Mouse (Mus musculus) embryonic facial prominence, embryonic 15.5 days (tissue): ENCODE results near the gene Lrfn1. TPM values are rescaled to one million over a fixed set of nuclear protein-coding genes. Genes with fewer than 3 reads are reported as not detected.
"Not testable (repeated sequence)": the region's sequence is repeated elsewhere in the genome, so short reads cannot be mapped to it uniquely, and the experiment has no call there.

ENCODE experiments used
- ATAC-seq: fragments of 200-750 bp; cut with Nextera tagmentation; 2 replicates; pipeline ENCODE4 v1.8.0; 2017; ENCODE audit warnings: low read depth, moderate TSS enrichment; ENCODE audit not compliant: insufficient number of reproducible peaks, low FRiP score, low TSS enrichment
- H3K27ac ChIP-seq: fragments of 300-500 bp; sonication (generic); replicated peaks from 2 replicates; pipeline ENCODE4 v1.5.1; 2015; ENCODE audit warnings: mild to moderate bottlenecking, inconsistent platforms
- H3K27me3 ChIP-seq: fragments of 300-500 bp; sonication (generic); 2 replicates; pipeline ENCODE4 v1.6.1; 2015; ENCODE audit warnings: inconsistent platforms
- H3K36me3 ChIP-seq: fragments of 300-500 bp; sonication (generic); 2 replicates; pipeline ENCODE4 v1.6.1; 2015; ENCODE audit warnings: mild to moderate bottlenecking, inconsistent platforms
- H3K4me1 ChIP-seq: fragments of 300-500 bp; sonication (generic); 2 replicates; pipeline ENCODE4 v1.6.1; 2015; ENCODE audit warnings: inconsistent platforms
- H3K4me2 ChIP-seq: fragments of 300-500 bp; sonication (generic); replicated peaks from 2 replicates; pipeline ENCODE4 v1.6.1; 2015; ENCODE audit warnings: mild to moderate bottlenecking, inconsistent platforms
- H3K4me3 ChIP-seq: fragments of 300-500 bp; sonication (generic); replicated peaks from 2 replicates; pipeline ENCODE4 v1.5.1; 2015; ENCODE audit warnings: mild to moderate bottlenecking, inconsistent platforms
- H3K9ac ChIP-seq: fragments of 300-500 bp; sonication (generic); 2 replicates; pipeline ENCODE4 v1.6.1; 2015; ENCODE audit warnings: inconsistent platforms
- H3K9me3 ChIP-seq: fragments of 300-500 bp; sonication (generic); replicated peaks from 2 replicates; pipeline ENCODE4 v1.6.1; 2016; ENCODE audit warnings: inconsistent platforms
- WGBS: fragments of 180-500 bp; shearing (Covaris S2); methylation state at CpG from one replicate; pipeline ENCODE4 v1.1.7; 2015; 5-methylcytosine and 5-hydroxymethylcytosine counted together
- polyA plus RNA-seq: library from polyadenylated mRNA; unstranded; fragments of >200 nt; fragmentation: Nextera tagmentation; extraction: Ambion mirVana; gene quantifications from 2 replicates; pipeline ENCODE4 v1.2.1, GENCODE M21; 2015

Gene Lrfn1
- polyA plus RNA-seq, 1 experiment from 2014 or later = 4.8 TPM

- H3K4me2 ChIP-seq = no peak overlapping the region
- no peak for ATAC-seq
- no peak overlapping the region for H3K27ac ChIP-seq
- H3K4me3 ChIP-seq = no peak overlapping the region
- H3K27me3 ChIP-seq = no peaks in the 10 kb centered on the region
- no peak overlapping the region for H3K9ac ChIP-seq
- no peaks in the 10 kb centered on the region for H3K36me3 ChIP-seq
- 78% methylated on average over 11 of the region's 11 CpGs for WGBS
- no peaks in the 10 kb centered on the region for H3K9me3 ChIP-seq
- peaks cover 2% of the 10 kb centered on the region for H3K4me1 ChIP-seq
These were observed 31.1 kb downstream of the Lrfn1 start for GRCm38 (mm10) chr7:28482854-28483253.

GRCm38 (mm10) chr7:28484192-28484591 is 32.4 kb downstream of the Lrfn1 start:
- peaks cover 7% of the 10 kb centered on the region for H3K4me1 ChIP-seq
- no peaks in the 10 kb centered on the region for H3K9me3 ChIP-seq
- H3K36me3 ChIP-seq = no peaks in the 10 kb centered on the region
- no peak overlapping the region for H3K4me2 ChIP-seq
- no peak overlapping the region for H3K4me3 ChIP-seq
- WGBS = 15% methylated on average over 4 of the region's 4 CpGs
- no peak overlapping the region for H3K9ac ChIP-seq
- H3K27ac ChIP-seq = no peak overlapping the region
- ATAC-seq = no peak
- H3K27me3 ChIP-seq = no peaks in the 10 kb centered on the region

- Histone ChIP-seq H3K36me3 (no peaks in the 10 kb centered on the region), H3K4me3 (peak overlapping the region; percentile 26), H3K27me3 (no peaks in the 10 kb centered on the region), H3K4me1 (peaks cover 13% of the 10 kb centered on the region), H3K9ac (no peak overlapping the region), H3K4me2 (peak overlapping the region; percentile 48), H3K27ac (no peak overlapping the region), H3K9me3 (no peaks in the 10 kb centered on the region)
- 0 out of 2 replicates have a peak, but pooled peaks have one; percentile 24 for ATAC-seq
- 3% methylated on average over 16 of the region's 16 CpGs for WGBS
These were observed 36.3 kb downstream of the Lrfn1 start for GRCm38 (mm10) chr7:28488030-28488491.

- WGBS = 5% methylated on average over 10 of the region's 10 CpGs
- Histone ChIP-seq H3K27me3 (no peaks in the 10 kb centered on the region), H3K4me2 (no peak overlapping the region)
These were observed 38.6 kb downstream of the Lrfn1 start for GRCm38 (mm10) chr7:28490410-28490809.

GRCm38 (mm10) chr7:28490903-28491302 is 39.1 kb downstream of the Lrfn1 start:
- Histone ChIP-seq H3K27ac (no peak overlapping the region), H3K4me2 (no peak overlapping the region), H3K9ac (no peak overlapping the region), H3K9me3 (no peaks in the 10 kb centered on the region), H3K4me3 (no peak overlapping the region), H3K36me3 (no peaks in the 10 kb centered on the region), H3K4me1 (peaks cover 13% of the 10 kb centered on the region), H3K27me3 (no peaks in the 10 kb centered on the region)
- 41% methylated on average over 14 of the region's 14 CpGs for WGBS
- no peak for ATAC-seq

More at GRCm38 (mm10) chr7:28490410-28490809, 38.6 kb downstream of the Lrfn1 start:
- H3K9me3 ChIP-seq = no peaks in the 10 kb centered on the region
- no peaks in the 10 kb centered on the region for H3K36me3 ChIP-seq
- no peak overlapping the region for H3K27ac ChIP-seq
- no peak; the same call in 1 of the 2 replicates for ATAC-seq
- no peak overlapping the region for H3K4me3 ChIP-seq
- H3K9ac ChIP-seq = no peak overlapping the region
- peaks cover 13% of the 10 kb centered on the region for H3K4me1 ChIP-seq

GRCm38 (mm10) chr7:28492310-28492709 is 40.5 kb downstream of the Lrfn1 start:
- ATAC-seq = no peak
- no peaks in the 10 kb centered on the region for H3K9me3 ChIP-seq
- WGBS = 73% methylated on average over 8 of the region's 8 CpGs

GRCm38 (mm10) chr7:28495426-28495825 is 43.6 kb downstream of the Lrfn1 start:
- no peak overlapping the region for H3K4me2 ChIP-seq
- ATAC-seq = no peak
- 0 out of 2 replicates have a peak, but pooled peaks cover 5% of the 10 kb centered on the region for H3K4me1 ChIP-seq
- H3K9me3 ChIP-seq = no peaks in the 10 kb centered on the region
- no peak overlapping the region for H3K9ac ChIP-seq
- no peaks in the 10 kb centered on the region for H3K27me3 ChIP-seq
- WGBS = 82% methylated on average over 11 of the region's 11 CpGs
- H3K4me3 ChIP-seq = no peak overlapping the region
- no peaks in the 10 kb centered on the region for H3K36me3 ChIP-seq
- no peak overlapping the region for H3K27ac ChIP-seq

More at GRCm38 (mm10) chr7:28492310-28492709, 40.5 kb downstream of the Lrfn1 start:
- Histone ChIP-seq H3K36me3 (no peaks in the 10 kb centered on the region), H3K4me1 (peaks cover 13% of the 10 kb centered on the region), H3K4me2 (no peak overlapping the region), H3K9ac (no peak overlapping the region), H3K27ac (no peak overlapping the region), H3K27me3 (no peaks in the 10 kb centered on the region), H3K4me3 (no peak overlapping the region)

- under 1% methylated on average over 5 of the region's 5 CpGs for WGBS
- H3K9me3 ChIP-seq = 0 out of 2 replicates have a peak, but pooled peaks cover 5% of the 10 kb centered on the region
- ATAC-seq = no peak
These were observed 53.8 kb downstream of the Lrfn1 start for GRCm38 (mm10) chr7:28505585-28505984.

GRCm38 (mm10) chr7:28509121-28509520 is 57.3 kb downstream of the Lrfn1 start:
- H3K9me3 ChIP-seq, ATAC-seq, H3K27me3 ChIP-seq, H3K4me2 ChIP-seq, H3K4me1 ChIP-seq, H3K4me3 ChIP-seq, H3K36me3 ChIP-seq, H3K27ac ChIP-seq, H3K9ac ChIP-seq: not testable (repeated sequence)
- WGBS = 68% methylated on average over 2 of the region's 2 CpGs

More at GRCm38 (mm10) chr7:28505585-28505984, 53.8 kb downstream of the Lrfn1 start:
- Histone ChIP-seq H3K4me2 (no peak overlapping the region), H3K9ac (no peak overlapping the region), H3K4me3 (no peak overlapping the region), H3K4me1 (no peaks in the 10 kb centered on the region), H3K27me3 (no peaks in the 10 kb centered on the region), H3K36me3 (no peaks in the 10 kb centered on the region), H3K27ac (no peak overlapping the region)

- not testable (repeated sequence) for H3K4me2 ChIP-seq, H3K9me3 ChIP-seq, H3K27ac ChIP-seq, H3K36me3 ChIP-seq, H3K27me3 ChIP-seq, H3K4me3 ChIP-seq, H3K4me1 ChIP-seq, ATAC-seq, H3K9ac ChIP-seq
- 44% methylated on average over 8 of the region's 8 CpGs for WGBS
These were observed 58.7 kb downstream of the Lrfn1 start, which contains the start of gene Ifnl2 for GRCm38 (mm10) chr7:28510405-28510974. TSS of gene Ifnl2 (minus strand) at chr7:28510455.

- no peaks in the 10 kb centered on the region for H3K4me1 ChIP-seq
- no peak overlapping the region for H3K9ac ChIP-seq
- H3K27ac ChIP-seq = no peak overlapping the region
- H3K4me3 ChIP-seq = no peak overlapping the region
- no peak overlapping the region for H3K4me2 ChIP-seq
- no peaks in the 10 kb centered on the region for H3K27me3 ChIP-seq
- WGBS = 67% methylated on average over 8 of the region's 8 CpGs
- H3K9me3 ChIP-seq = no peaks in the 10 kb centered on the region
- no peaks in the 10 kb centered on the region for H3K36me3 ChIP-seq
- ATAC-seq = no peak
These were observed 59.7 kb downstream of the Lrfn1 start for GRCm38 (mm10) chr7:28511441-28511840.
